Mouse (Mus musculus) embryonic facial prominence, embryonic 13.5 days (tissue): ENCODE measurements around the gene Slc34a3. TPM values are rescaled to one million over a fixed set of nuclear protein-coding genes. Genes with fewer than 3 reads are reported as not detected.

ENCODE experiments used
- ATAC-seq: fragments of 200-750 bp; cut with Nextera tagmentation; 2 replicates; pipeline ENCODE4 v1.8.0; 2017; ENCODE audit warnings: low read depth; ENCODE audit not compliant: insufficient number of reproducible peaks, insufficient read depth, low FRiP score, low TSS enrichment
- H3K27ac ChIP-seq: fragments of 300-500 bp; sonication (generic); 2 replicates; pipeline ENCODE4 v1.5.1; 2015; ENCODE audit warnings: moderate library complexity, mild to moderate bottlenecking, inconsistent platforms
- H3K27me3 ChIP-seq: fragments of 300-500 bp; sonication (generic); 2 replicates; pipeline ENCODE4 v1.6.1; 2015; ENCODE audit warnings: mild to moderate bottlenecking, inconsistent platforms
- H3K36me3 ChIP-seq: fragments of 300-500 bp; sonication (generic); 2 replicates; pipeline ENCODE4 v1.6.1; 2015; ENCODE audit warnings: mild to moderate bottlenecking, inconsistent platforms
- H3K4me1 ChIP-seq: fragments of 300-500 bp; sonication (generic); 2 replicates; pipeline ENCODE4 v1.6.1; 2015; ENCODE audit warnings: inconsistent platforms
- H3K4me2 ChIP-seq: fragments of 300-500 bp; sonication (generic); 2 replicates; pipeline ENCODE4 v1.6.1; 2015; ENCODE audit warnings: moderate library complexity, mild to moderate bottlenecking, inconsistent platforms
- H3K4me3 ChIP-seq: fragments of 300-500 bp; sonication (generic); 2 replicates; pipeline ENCODE4 v1.5.1; 2015; ENCODE audit warnings: mild to moderate bottlenecking, inconsistent platforms
- H3K9ac ChIP-seq: fragments of 300-500 bp; sonication (generic); 2 replicates; pipeline ENCODE4 v1.6.1; 2015; ENCODE audit warnings: mild to moderate bottlenecking, inconsistent platforms
- H3K9me3 ChIP-seq: fragments of 300-500 bp; sonication (generic); 2 replicates; pipeline ENCODE4 v1.6.1; 2016; ENCODE audit warnings: inconsistent platforms
- WGBS: fragments of 180-500 bp; shearing (Covaris S2); methylation state at CpG from one replicate; pipeline ENCODE4 v1.1.7; 2015; ENCODE audit warnings: mixed read lengths; 5-methylcytosine and 5-hydroxymethylcytosine counted together
- polyA plus RNA-seq: library from polyadenylated mRNA; unstranded; fragments of >200 nt; fragmentation: Nextera tagmentation; extraction: Ambion mirVana; gene quantifications from 2 replicates; pipeline ENCODE4 v1.2.1, GENCODE M21; 2015

The Slc34a3 gene
- not detected in 2 replicates for polyA plus RNA-seq

GRCm38 (mm10) chr2:25234050-25234449, at the start of gene Slc34a3:
Slc34a3 (minus strand) TSS chr2:25234364.
- no peak within 1 kb of the TSS for H3K4me2 ChIP-seq
- H3K9me3 ChIP-seq = no peaks in the 10 kb centered on the region
- H3K36me3 ChIP-seq = no peaks in the 10 kb centered on the region
- WGBS = 91% methylated on average over 3 of the region's 3 CpGs
- no peak within 1 kb of the TSS for H3K27ac ChIP-seq
- no peaks in the 10 kb centered on the region for H3K4me1 ChIP-seq
- H3K4me3 ChIP-seq = no peak within 1 kb of the TSS
- no peak for ATAC-seq
- peaks cover 39% of the 10 kb centered on the region for H3K27me3 ChIP-seq
- no peak within 1 kb of the TSS for H3K9ac ChIP-seq

GRCm38 (mm10) chr2:25278928-25279882, 45.0 kb upstream of the Slc34a3 start:
- H3K9ac ChIP-seq = no peak overlapping the region
- ATAC-seq = no peak
- no peaks in the 10 kb centered on the region for H3K9me3 ChIP-seq
- H3K27ac ChIP-seq = no peak overlapping the region
- H3K36me3 ChIP-seq = peaks cover 97% of the 10 kb centered on the region
- no peaks in the 10 kb centered on the region for H3K4me1 ChIP-seq
- H3K27me3 ChIP-seq = no peaks in the 10 kb centered on the region
- 61% methylated on average over 13 of the region's 13 CpGs for WGBS
- no peak overlapping the region for H3K4me3 ChIP-seq
- no peak overlapping the region for H3K4me2 ChIP-seq

- Histone ChIP-seq H3K36me3 (peaks cover 73% of the 10 kb centered on the region), H3K27ac (0 out of 2 replicates have a peak overlapping the region, but pooled peaks have one; percentile 80), H3K9ac (peak overlapping the region; percentile 95), H3K4me2 (peak overlapping the region; percentile 97), H3K4me3 (peak overlapping the region; percentile 95), H3K27me3 (no peaks in the 10 kb centered on the region), H3K4me1 (peaks cover 22% of the 10 kb centered on the region), H3K9me3 (no peaks in the 10 kb centered on the region)
- 36% methylated on average over 16 of the region's 16 CpGs for WGBS
- no peak for ATAC-seq
These were observed 38.8 kb upstream of the Slc34a3 start for GRCm38 (mm10) chr2:25273010-25273409.

- peaks cover 22% of the 10 kb centered on the region for H3K4me1 ChIP-seq
- peak overlapping the region; percentile 80; the same call in 1 of the 2 replicates for H3K27ac ChIP-seq
- 0 out of 2 replicates have a peak, but pooled peaks have one; percentile 20 for ATAC-seq
- peak overlapping the region; percentile 97 for H3K4me2 ChIP-seq
- peak overlapping the region; percentile 95 for H3K4me3 ChIP-seq
- WGBS = under 1% methylated on average over 29 of the region's 29 CpGs
- H3K9ac ChIP-seq = peak overlapping the region; percentile 95
- peaks cover 73% of the 10 kb centered on the region for H3K36me3 ChIP-seq
- no peaks in the 10 kb centered on the region for H3K27me3 ChIP-seq
- no peaks in the 10 kb centered on the region for H3K9me3 ChIP-seq
These were observed 38.4 kb upstream of the Slc34a3 start for GRCm38 (mm10) chr2:25272515-25272914.

GRCm38 (mm10) chr2:25271827-25272511, 37.8 kb upstream of the Slc34a3 start, which contains the start of the genes Ssna1 and Anapc2:
Ssna1 (minus strand) TSS chr2:25272438.
Anapc2 (plus strand) TSS chr2:25272478.
- H3K9ac ChIP-seq = peak within 1 kb of the TSS; percentile 95
- under 1% methylated on average over 53 of the region's 55 CpGs for WGBS
- no peaks in the 10 kb centered on the region for H3K27me3 ChIP-seq
- H3K4me1 ChIP-seq = peaks cover 23% of the 10 kb centered on the region
- H3K4me3 ChIP-seq = peak within 1 kb of the TSS; percentile 95
- peak within 1 kb of the TSS; percentile 97 for H3K4me2 ChIP-seq
- H3K27ac ChIP-seq = peak within 1 kb of the TSS; percentile 80
- H3K9me3 ChIP-seq = no peaks in the 10 kb centered on the region
- H3K36me3 ChIP-seq = peaks cover 72% of the 10 kb centered on the region
- ATAC-seq = peak; percentile 92

GRCm38 (mm10) chr2:25267746-25268309, 33.7 kb upstream of the Slc34a3 start:
- 73% methylated on average over 4 of the region's 4 CpGs for WGBS
- Histone ChIP-seq H3K4me2 (no peak overlapping the region), H3K27me3 (peaks cover 20% of the 10 kb centered on the region), H3K27ac (no peak overlapping the region), H3K4me1 (peaks cover 51% of the 10 kb centered on the region), H3K9ac (no peak overlapping the region), H3K36me3 (peaks cover 34% of the 10 kb centered on the region), H3K4me3 (no peak overlapping the region), H3K9me3 (no peaks in the 10 kb centered on the region)
- ATAC-seq = no peak

GRCm38 (mm10) chr2:25267241-25267640, 33.1 kb upstream of the Slc34a3 start:
- H3K9ac ChIP-seq = 0 out of 2 replicates have a peak overlapping the region, but pooled peaks have one; percentile 46
- H3K4me2 ChIP-seq = no peak overlapping the region
- peaks cover 51% of the 10 kb centered on the region for H3K4me1 ChIP-seq
- H3K27ac ChIP-seq = no peak overlapping the region
- H3K36me3 ChIP-seq = peaks cover 34% of the 10 kb centered on the region
- ATAC-seq = no peak
- H3K9me3 ChIP-seq = no peaks in the 10 kb centered on the region
- H3K27me3 ChIP-seq = peaks cover 21% of the 10 kb centered on the region
- H3K4me3 ChIP-seq = no peak overlapping the region

GRCm38 (mm10) chr2:25266720-25267119, 32.6 kb upstream of the Slc34a3 start:
- peak overlapping the region; percentile 77; the same call in 1 of the 2 replicates for H3K9ac ChIP-seq
- ATAC-seq = no peak
- no peak overlapping the region for H3K27ac ChIP-seq
- no peak overlapping the region for H3K4me3 ChIP-seq
- peaks cover 51% of the 10 kb centered on the region for H3K4me1 ChIP-seq
- H3K27me3 ChIP-seq = peaks cover 21% of the 10 kb centered on the region
- peaks cover 34% of the 10 kb centered on the region for H3K36me3 ChIP-seq
- 54% methylated on average over 2 of the region's 2 CpGs for WGBS
- no peak overlapping the region for H3K4me2 ChIP-seq
- H3K9me3 ChIP-seq = no peaks in the 10 kb centered on the region

GRCm38 (mm10) chr2:25265897-25266656, 31.9 kb upstream of the Slc34a3 start:
- peak overlapping the region; percentile 77 for H3K9ac ChIP-seq

GRCm38 (mm10) chr2:25264851-25265250, 30.7 kb upstream of the Slc34a3 start:
- H3K9me3 ChIP-seq = no peaks in the 10 kb centered on the region
- H3K4me1 ChIP-seq = peaks cover 40% of the 10 kb centered on the region
- no peak for ATAC-seq
- H3K4me2 ChIP-seq = peak overlapping the region; percentile 99
- peaks cover 22% of the 10 kb centered on the region for H3K36me3 ChIP-seq
- no peak overlapping the region for H3K27ac ChIP-seq
- WGBS = 61% methylated on average over 3 of the region's 3 CpGs
- H3K27me3 ChIP-seq = peaks cover 21% of the 10 kb centered on the region
- no peak overlapping the region for H3K4me3 ChIP-seq
- peak overlapping the region; percentile 77 for H3K9ac ChIP-seq

More at GRCm38 (mm10) chr2:25265897-25266656, 31.9 kb upstream of the Slc34a3 start:
- Histone ChIP-seq H3K4me3 (0 out of 2 replicates have a peak overlapping the region, but pooled peaks have one; percentile 9), H3K27ac (no peak overlapping the region), H3K36me3 (peaks cover 34% of the 10 kb centered on the region), H3K4me2 (peak overlapping the region; percentile 24), H3K4me1 (peaks cover 45% of the 10 kb centered on the region), H3K9me3 (no peaks in the 10 kb centered on the region), H3K27me3 (peaks cover 21% of the 10 kb centered on the region)
- no peak for ATAC-seq
- 68% methylated on average over 6 of the region's 6 CpGs for WGBS
